Mouse (Mus musculus) lung, embryonic 15.5 days (tissue): ENCODE measurements around the gene Fam214b. TPM values are rescaled to one million over a fixed set of nuclear protein-coding genes. Genes with fewer than 3 reads are reported as not detected.

Experiments
- ATAC-seq: fragments of 200-750 bp; cut with Nextera tagmentation; 2 replicates; pipeline ENCODE4 v1.8.0; 2017; ENCODE audit warnings: moderate number of reproducible peaks, borderline replicate concordance; ENCODE audit not compliant: low FRiP score, low TSS enrichment; ENCODE audit errors: extremely low read depth
- H3K27ac ChIP-seq: fragments of 300-500 bp; sonication (generic); 2 replicates; pipeline ENCODE4 v1.5.1; 2015; ENCODE audit warnings: moderate library complexity, mild to moderate bottlenecking, inconsistent platforms
- H3K27me3 ChIP-seq: fragments of 300-500 bp; sonication (generic); 2 replicates; pipeline ENCODE4 v1.6.1; 2015; ENCODE audit warnings: inconsistent platforms
- H3K36me3 ChIP-seq: fragments of 300-500 bp; sonication (generic); 2 replicates; pipeline ENCODE4 v1.6.1; 2015; ENCODE audit warnings: inconsistent platforms
- H3K4me1 ChIP-seq: fragments of 300-500 bp; sonication (generic); 2 replicates; pipeline ENCODE4 v1.6.1; 2015; ENCODE audit warnings: inconsistent platforms
- H3K4me2 ChIP-seq: fragments of 300-500 bp; sonication (generic); 2 replicates; pipeline ENCODE4 v1.6.1; 2015; ENCODE audit warnings: inconsistent platforms, mild to moderate bottlenecking, moderate library complexity
- H3K4me3 ChIP-seq: fragments of 300-500 bp; sonication (generic); 2 replicates; pipeline ENCODE4 v1.5.1; 2015; ENCODE audit warnings: mild to moderate bottlenecking, inconsistent platforms
- H3K9ac ChIP-seq: fragments of 300-500 bp; sonication (generic); 2 replicates; pipeline ENCODE4 v1.6.1; 2015; ENCODE audit warnings: inconsistent platforms
- H3K9me3 ChIP-seq: fragments of 300-500 bp; sonication (generic); 2 replicates; pipeline ENCODE4 v1.6.1; 2016; ENCODE audit warnings: inconsistent platforms
- WGBS: fragments of 180-500 bp; shearing (Covaris S2); methylation state at CpG from one replicate; pipeline ENCODE4 v1.1.7; 2015; 5-methylcytosine and 5-hydroxymethylcytosine counted together
- polyA plus RNA-seq: library from polyadenylated mRNA; unstranded; fragments of >200 nt; fragmentation: Nextera tagmentation; extraction: Ambion mirVana; gene quantifications from 2 replicates; pipeline ENCODE4 v1.2.1, GENCODE M21; 2015

The Fam214b gene
- polyA plus RNA-seq, 1 experiment from 2014 or later, result 11.2 TPM

DNA sequence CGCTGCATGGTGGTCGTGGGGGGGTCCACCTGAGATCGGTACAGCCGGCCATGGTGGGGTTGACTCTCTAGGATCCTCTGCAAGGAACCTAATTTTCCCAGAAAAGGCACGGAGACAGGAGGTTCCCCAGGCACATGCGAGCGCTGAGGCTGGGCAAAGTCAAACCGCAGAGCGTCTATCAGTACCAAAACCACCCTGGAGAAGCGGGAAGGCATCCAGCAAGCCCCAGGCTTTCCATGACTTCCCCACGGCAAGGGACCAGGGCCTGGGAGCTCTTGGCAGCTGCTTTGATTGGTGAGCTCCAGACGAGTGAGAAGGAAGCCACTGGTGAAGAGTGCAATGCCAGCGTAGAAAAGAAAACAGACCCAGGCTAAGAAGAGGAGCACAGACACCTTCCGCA lies 21.3 kb downstream of the Fam214b start:
- Histone ChIP-seq H3K27ac (peak overlapping the region; percentile 92; the same call in 1 of the 2 replicates), H3K4me2 (peak overlapping the region; percentile 75), H3K36me3 (peaks cover 58% of the 10 kb centered on the region), H3K4me3 (peak overlapping the region; percentile 62), H3K4me1 (peaks cover 9% of the 10 kb centered on the region), H3K27me3 (no peaks in the 10 kb centered on the region), H3K9ac (peak overlapping the region; percentile 49), H3K9me3 (no peaks in the 10 kb centered on the region)
- WGBS, result 73% methylated on average over 14 of the region's 14 CpGs
- ATAC-seq, result no peak

DNA sequence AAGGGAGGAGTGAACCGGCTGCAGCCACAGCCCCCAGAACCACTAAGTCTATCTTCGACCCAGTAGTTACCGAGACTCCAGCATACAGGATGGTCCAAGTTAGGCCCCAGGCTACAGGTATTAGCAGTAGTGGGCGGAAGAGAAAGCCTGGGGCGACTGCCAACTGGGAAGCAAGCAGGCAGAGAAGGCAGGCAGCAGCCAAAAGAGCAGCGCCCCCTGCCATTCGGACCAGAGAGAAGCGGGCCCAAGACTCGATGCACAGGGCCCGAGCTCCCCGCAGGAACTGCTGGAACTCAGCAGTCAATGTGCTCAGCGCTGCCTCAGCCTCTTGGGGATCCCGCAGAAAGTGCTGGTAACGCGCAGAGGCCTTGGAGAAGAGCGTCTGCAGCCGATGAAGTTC lies 24.7 kb downstream of the Fam214b start:
- whole genome bisulfite sequencing, result 79% methylated on average over 17 of the region's 17 CpGs

DNA sequence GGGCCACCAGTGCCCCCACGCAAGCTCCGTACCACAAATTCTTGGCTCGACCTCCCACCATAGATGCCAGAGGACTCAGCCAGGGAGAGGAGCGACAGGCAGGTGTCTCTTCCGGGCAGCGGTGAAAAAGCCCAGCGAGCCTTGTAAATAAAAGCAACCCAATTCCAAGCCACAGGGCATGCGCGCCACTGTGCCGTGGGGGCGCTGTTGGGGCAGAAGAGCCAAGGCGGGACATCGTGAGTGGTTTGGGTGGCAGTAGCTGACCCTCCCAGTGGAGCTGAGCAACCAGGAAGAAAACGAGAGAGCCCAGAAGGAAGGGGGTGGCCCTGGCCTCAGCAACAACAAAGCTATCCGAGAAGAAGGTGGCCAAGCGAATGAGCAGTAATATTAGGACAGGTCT lies 25.1 kb downstream of the Fam214b start:
- ATAC-seq, result no peak
- WGBS, result 85% methylated on average over 16 of the region's 16 CpGs
- peaks cover 53% of the 10 kb centered on the region for H3K36me3 ChIP-seq

More for the DNA sequence above, 24.7 kb downstream of the Fam214b start:
- Histone ChIP-seq H3K9ac (no peak overlapping the region), H3K27me3 (no peaks in the 10 kb centered on the region), H3K36me3 (peaks cover 53% of the 10 kb centered on the region), H3K27ac (no peak overlapping the region), H3K4me1 (peaks cover 7% of the 10 kb centered on the region), H3K4me3 (no peak overlapping the region), H3K9me3 (no peaks in the 10 kb centered on the region), H3K4me2 (no peak overlapping the region)
- ATAC-seq, result no peak

DNA sequence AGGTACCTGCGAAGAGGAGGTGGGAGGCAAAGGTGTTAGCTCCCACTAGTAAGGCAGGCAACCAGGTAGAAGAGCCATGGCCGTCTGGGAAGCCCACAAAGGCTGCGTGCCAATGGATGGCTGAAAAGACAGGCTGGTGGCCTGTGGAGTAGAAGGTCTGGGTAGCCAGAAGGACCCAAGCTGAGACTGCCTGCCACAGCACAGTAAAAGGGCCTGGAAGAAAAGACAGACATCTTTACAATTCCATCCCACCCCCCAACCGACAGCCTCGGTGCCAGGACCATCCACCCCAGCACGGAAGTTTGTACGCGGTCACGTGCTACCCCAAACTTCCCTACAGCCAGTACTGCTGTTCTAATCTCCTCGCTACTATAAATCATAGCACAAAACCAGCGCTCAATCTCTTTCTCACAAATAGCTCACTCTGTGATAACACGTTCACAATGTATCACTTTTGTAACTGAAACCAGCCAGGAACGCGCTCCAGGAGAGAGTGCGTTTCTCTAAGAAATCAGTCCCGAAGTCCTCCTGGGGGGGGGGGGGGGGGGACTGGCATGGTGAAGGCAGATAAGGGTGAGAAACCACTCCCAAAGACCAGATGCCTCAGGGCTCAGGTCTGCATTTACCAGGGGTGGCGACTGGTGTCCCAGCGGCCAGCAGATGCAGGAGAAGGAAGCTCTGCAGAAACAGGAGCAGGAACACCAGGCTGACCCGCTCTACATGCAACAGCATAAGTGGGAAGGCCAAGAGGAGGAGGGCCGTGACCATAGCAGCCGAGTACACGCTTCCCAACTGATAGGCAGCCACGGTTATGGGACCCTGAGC lies 26.2 kb downstream of the Fam214b start:
- H3K27me3 ChIP-seq, result no peaks in the 10 kb centered on the region
- H3K9ac ChIP-seq, result no peak overlapping the region
- H3K4me3 ChIP-seq, result no peak overlapping the region
- no peak overlapping the region for H3K27ac ChIP-seq
- no peak for ATAC-seq
- 87% methylated on average over 23 of the region's 23 CpGs for WGBS
- H3K36me3 ChIP-seq, result peaks cover 53% of the 10 kb centered on the region
- H3K9me3 ChIP-seq, result no peaks in the 10 kb centered on the region
- no peak overlapping the region for H3K4me2 ChIP-seq
- peaks cover 6% of the 10 kb centered on the region for H3K4me1 ChIP-seq

More for the DNA sequence above, 25.1 kb downstream of the Fam214b start:
- Histone ChIP-seq H3K27ac (no peak overlapping the region), H3K4me1 (peaks cover 7% of the 10 kb centered on the region), H3K4me2 (no peak overlapping the region), H3K4me3 (no peak overlapping the region), H3K27me3 (no peaks in the 10 kb centered on the region), H3K9me3 (no peaks in the 10 kb centered on the region), H3K9ac (no peak overlapping the region)

DNA sequence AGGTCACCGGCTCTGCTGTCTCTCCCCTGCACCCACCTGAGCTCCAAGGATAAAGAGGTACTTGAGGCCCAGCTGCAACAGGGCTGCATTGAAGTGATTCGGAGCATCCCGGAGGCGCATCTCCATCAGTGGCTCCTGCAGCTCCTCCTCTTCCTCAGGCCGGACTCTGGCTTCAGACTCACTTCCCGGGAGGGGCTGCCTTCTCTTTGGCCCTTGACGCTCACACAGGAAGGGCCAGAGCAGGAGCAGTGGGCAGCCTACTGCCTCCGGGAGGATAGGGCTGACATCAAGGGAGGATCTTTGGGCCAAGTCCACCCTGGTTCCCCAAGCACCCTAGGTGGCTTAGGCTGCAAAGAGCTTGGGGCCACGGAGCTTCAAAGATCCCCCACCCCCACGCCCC lies 26.8 kb downstream of the Fam214b start:
- no peaks in the 10 kb centered on the region for H3K4me1 ChIP-seq
- H3K4me3 ChIP-seq, result no peak overlapping the region
- no peaks in the 10 kb centered on the region for H3K9me3 ChIP-seq
- 90% methylated on average over 10 of the region's 10 CpGs for WGBS
- no peak for ATAC-seq
- no peak overlapping the region for H3K27ac ChIP-seq
- no peak overlapping the region for H3K9ac ChIP-seq
- no peaks in the 10 kb centered on the region for H3K27me3 ChIP-seq
- peaks cover 53% of the 10 kb centered on the region for H3K36me3 ChIP-seq
- no peak overlapping the region for H3K4me2 ChIP-seq

DNA sequence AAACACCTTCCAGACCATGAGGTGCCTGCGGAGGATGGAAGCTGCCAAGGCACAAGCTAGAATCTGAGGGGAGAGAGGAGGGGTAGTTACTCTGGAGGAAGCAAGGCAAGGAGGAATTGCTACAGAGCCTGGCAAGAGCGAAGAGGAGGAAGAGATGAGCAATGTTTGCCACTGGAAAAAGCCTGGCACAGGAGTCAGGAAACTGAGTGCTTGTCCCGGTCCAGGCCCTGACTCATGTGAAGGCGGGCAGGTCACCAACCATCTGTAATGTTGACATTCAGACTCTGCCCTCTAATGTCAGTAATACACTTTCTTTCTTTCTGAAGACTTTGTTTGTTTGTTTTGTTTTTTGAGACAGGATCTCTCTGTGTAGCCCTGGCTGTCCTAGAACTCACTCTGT lies 27.9 kb downstream of the Fam214b start:
- H3K27ac ChIP-seq, result no peak overlapping the region
- no peaks in the 10 kb centered on the region for H3K27me3 ChIP-seq
- ATAC-seq, result no peak
- no peaks in the 10 kb centered on the region for H3K9me3 ChIP-seq
- no peaks in the 10 kb centered on the region for H3K4me1 ChIP-seq
- WGBS, result 89% methylated on average over 4 of the region's 4 CpGs
- H3K36me3 ChIP-seq, result peaks cover 53% of the 10 kb centered on the region
- no peak overlapping the region for H3K4me3 ChIP-seq
- no peak overlapping the region for H3K9ac ChIP-seq
- H3K4me2 ChIP-seq, result no peak overlapping the region

DNA sequence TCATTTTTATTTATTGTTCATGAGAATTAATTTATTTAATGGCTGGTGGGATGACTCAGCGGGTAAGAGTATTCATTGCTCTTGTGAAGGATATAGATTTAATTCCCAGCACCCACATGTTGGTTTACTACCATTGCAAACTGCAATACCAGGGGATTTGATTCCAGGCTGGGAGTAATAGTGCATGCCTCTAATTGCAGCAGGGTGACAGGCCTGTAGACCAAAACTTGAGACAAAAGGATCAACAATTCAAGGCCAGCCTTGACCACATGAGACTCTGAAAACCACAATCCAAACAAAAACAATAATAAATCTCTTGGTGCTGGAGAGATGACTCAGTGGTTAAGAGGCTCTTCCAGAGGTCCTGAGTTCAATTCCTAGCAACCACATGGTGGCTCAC lies 33.9 kb downstream of the Fam214b start:
- WGBS, result 97% methylated on average over 1 of the region's 1 CpGs
- Histone ChIP-seq H3K4me1 (peaks cover 15% of the 10 kb centered on the region), H3K4me3 (no peak overlapping the region), H3K27me3 (no peaks in the 10 kb centered on the region), H3K36me3 (0 out of 2 replicates have a peak, but pooled peaks cover 4% of the 10 kb centered on the region), H3K9ac (no peak overlapping the region), H3K9me3 (no peaks in the 10 kb centered on the region), H3K27ac (no peak overlapping the region), H3K4me2 (no peak overlapping the region)
- no peak for ATAC-seq

DNA sequence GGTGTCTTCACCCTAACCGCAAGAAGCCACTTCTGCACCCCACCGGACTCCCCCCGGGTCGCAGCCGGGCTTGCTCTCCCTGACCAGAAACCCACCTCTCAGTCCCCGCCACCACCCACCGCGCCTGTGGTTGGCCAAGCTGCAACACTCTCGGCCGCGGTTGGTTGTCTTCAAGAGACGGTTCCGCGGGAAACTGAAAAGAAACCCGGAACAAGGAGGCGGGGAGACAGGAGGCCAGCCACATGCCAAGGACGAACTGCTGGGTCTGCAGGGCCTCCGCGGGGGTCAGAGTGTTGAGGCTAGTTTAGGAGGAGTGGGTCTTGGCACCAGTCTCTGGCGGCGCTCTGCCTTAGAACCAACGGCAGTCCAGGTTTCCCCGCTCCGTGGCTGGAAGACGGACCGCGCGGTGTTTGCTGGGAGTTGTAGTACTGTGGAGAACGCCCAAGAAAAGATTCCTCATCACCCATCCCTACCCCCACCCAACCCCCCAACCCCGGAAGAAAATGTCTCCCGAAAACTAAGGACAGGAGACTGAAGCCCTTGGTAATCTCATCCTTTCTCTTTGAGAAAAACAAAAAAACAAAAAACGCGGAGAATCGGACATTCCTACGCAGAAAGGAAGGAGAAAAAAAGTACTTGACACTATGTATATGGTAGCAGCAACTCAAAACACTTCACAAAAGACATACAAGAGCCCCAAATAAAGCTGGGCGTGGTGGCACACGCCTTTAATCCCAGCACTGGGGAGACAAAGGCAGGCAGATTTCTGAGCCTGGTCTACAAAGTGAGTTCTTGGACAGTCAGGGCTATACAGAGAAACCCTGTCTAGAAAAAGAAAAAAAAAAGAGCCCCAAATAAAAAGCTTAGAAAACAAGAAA lies 35.6 kb downstream of the Fam214b start, which contains the start of gene Fancg:
TSS of gene Fancg (minus strand) at position 346 of the 878 bp plus-strand sequence.
- H3K4me1 ChIP-seq, result peaks cover 15% of the 10 kb centered on the region
- peak; percentile 91 for ATAC-seq
- H3K27me3 ChIP-seq, result no peaks in the 10 kb centered on the region
- no peaks in the 10 kb centered on the region for H3K9me3 ChIP-seq
- peak within 1 kb of the TSS; percentile 79 for H3K4me2 ChIP-seq
- 0 out of 2 replicates have a peak, but pooled peaks cover 4% of the 10 kb centered on the region for H3K36me3 ChIP-seq
- peak within 1 kb of the TSS; percentile 83 for H3K4me3 ChIP-seq
- H3K9ac ChIP-seq, result peak within 1 kb of the TSS; percentile 67
- H3K27ac ChIP-seq, result peak within 1 kb of the TSS; percentile 51
- WGBS, result 1% methylated on average over 37 of the region's 37 CpGs

DNA sequence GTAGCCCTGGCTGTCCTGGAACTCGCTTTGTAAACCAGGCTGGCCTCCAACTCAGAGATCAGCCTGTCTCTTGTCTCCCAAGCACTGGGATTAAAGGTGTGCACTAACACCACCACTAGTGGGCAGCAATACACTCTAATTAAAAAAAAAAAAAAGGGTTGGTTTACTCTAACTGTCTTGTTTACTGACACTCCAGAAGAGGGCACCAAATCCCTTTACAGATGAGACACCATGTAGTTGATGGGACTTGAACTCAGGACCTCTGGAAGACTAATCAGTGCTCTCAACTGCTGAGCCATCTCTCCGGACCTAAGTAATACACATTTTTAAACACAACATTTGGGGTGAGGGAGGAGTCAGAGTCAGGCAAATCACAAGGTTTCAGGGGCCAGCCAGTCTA lies 40.3 kb downstream of the Fam214b start:
- no peak overlapping the region for H3K9ac ChIP-seq
- H3K4me2 ChIP-seq, result no peak overlapping the region
- peaks cover 4% of the 10 kb centered on the region; the same call in 1 of the 2 replicates for H3K36me3 ChIP-seq
- H3K4me1 ChIP-seq, result peaks cover 12% of the 10 kb centered on the region
- no peaks in the 10 kb centered on the region for H3K9me3 ChIP-seq
- WGBS, result 48% methylated on average over 2 of the region's 2 CpGs
- H3K4me3 ChIP-seq, result no peak overlapping the region
- H3K27ac ChIP-seq, result no peak overlapping the region
- H3K27me3 ChIP-seq, result no peaks in the 10 kb centered on the region
- no peak for ATAC-seq

DNA sequence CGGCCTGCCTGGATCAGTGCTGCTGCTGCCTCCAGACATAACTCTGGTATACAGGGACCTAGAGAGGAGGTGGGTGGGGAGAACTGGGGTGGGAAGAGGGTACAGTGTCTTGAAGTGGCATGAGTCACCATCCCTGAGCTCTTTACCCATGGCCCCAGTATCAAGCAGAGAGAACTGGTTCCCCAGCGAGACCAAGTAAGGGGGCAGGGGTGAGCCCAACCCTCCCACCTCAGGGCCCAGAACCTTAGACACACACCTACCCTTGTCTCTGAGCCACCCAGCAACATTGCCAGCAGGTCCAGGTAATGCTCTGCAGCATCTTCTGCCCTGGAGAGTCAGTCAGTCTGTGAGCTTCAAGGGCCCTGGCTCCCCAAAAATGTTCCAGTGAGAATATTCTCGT lies 41.1 kb downstream of the Fam214b start:
- H3K4me1 ChIP-seq, result peaks cover 10% of the 10 kb centered on the region; the same call in 1 of the 2 replicates
- H3K9ac ChIP-seq, result no peak overlapping the region
- ATAC-seq, result no peak
- no peaks in the 10 kb centered on the region for H3K9me3 ChIP-seq
- H3K27me3 ChIP-seq, result no peaks in the 10 kb centered on the region
- H3K4me2 ChIP-seq, result no peak overlapping the region
- no peak overlapping the region for H3K27ac ChIP-seq
- H3K36me3 ChIP-seq, result peaks cover 4% of the 10 kb centered on the region; the same call in 1 of the 2 replicates
- H3K4me3 ChIP-seq, result no peak overlapping the region
- WGBS, result 85% methylated on average over 3 of the region's 3 CpGs

DNA sequence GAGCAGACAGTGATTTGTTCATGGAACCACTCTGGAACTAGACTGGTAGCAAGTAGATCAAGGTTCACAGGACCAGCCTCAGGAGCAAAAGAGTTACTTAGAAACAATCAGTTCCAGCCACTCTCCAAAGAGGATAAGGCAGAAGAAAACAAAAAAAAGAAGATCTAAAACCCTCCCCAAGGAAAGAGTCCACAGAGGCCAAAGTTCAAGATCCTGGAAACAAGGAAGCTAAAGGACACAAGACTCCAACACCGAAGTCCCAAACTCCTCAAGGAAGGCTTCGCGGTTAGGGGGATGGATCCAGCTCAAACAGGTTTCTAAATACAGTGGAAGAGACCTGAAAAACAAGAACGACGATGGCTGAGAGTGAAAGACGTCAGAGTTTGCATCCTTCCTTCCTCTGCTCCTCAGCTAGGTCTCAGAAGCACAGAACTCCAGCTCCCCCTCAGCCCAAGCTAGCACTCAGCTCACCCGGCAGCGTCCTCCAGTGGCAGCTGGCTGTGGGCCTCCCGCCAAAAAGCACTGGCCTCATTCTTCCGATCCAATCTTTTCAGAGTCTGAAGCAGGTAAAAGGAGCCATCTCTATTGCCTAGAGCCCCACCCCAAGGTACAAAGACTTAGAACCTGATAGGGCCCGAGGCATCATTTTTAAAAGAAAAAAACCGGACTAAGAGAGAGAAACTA lies 43.1 kb downstream of the Fam214b start:
- Histone ChIP-seq H3K36me3 (peaks cover 4% of the 10 kb centered on the region; the same call in 1 of the 2 replicates), H3K4me1 (peaks cover 13% of the 10 kb centered on the region), H3K9me3 (no peaks in the 10 kb centered on the region), H3K27ac (no peak overlapping the region), H3K4me2 (no peak overlapping the region), H3K27me3 (no peaks in the 10 kb centered on the region), H3K9ac (no peak overlapping the region), H3K4me3 (no peak overlapping the region)
- WGBS, result 72% methylated on average over 12 of the region's 12 CpGs
- no peak for ATAC-seq
